Mouse (Mus musculus) hindbrain, embryonic 10.5 days (tissue): ENCODE data around the gene Hic1. TPM values are rescaled to one million over a fixed set of nuclear protein-coding genes. Genes with fewer than 3 reads are reported as not detected.

Experiments used
- DNase-seq: peaks from one replicate; pipeline ENCODE4 v3.0.0-alpha.2; 2017; ENCODE audit warnings: low spot score
- H3K27ac ChIP-seq: fragments of 300-500 bp; sonication (generic); 2 replicates; pipeline ENCODE4 v1.5.1; 2016; ENCODE audit warnings: mild to moderate bottlenecking, moderate library complexity
- H3K27me3 ChIP-seq: fragments of 300-500 bp; sonication (generic); 2 replicates; pipeline ENCODE4 v1.6.1; 2016; ENCODE audit warnings: mild to moderate bottlenecking; ENCODE audit not compliant: poor library complexity, insufficient read depth, severe bottlenecking
- H3K36me3 ChIP-seq: fragments of 300-500 bp; sonication (generic); 2 replicates; pipeline ENCODE4 v1.6.1; 2016; ENCODE audit warnings: mild to moderate bottlenecking, moderate library complexity
- H3K4me1 ChIP-seq: fragments of 300-500 bp; sonication (generic); replicated peaks from 2 replicates; pipeline ENCODE4 v1.6.1; 2016; ENCODE audit warnings: mild to moderate bottlenecking
- H3K4me3 ChIP-seq: fragments of 300-500 bp; sonication (generic); 2 replicates; pipeline ENCODE4 v1.5.1; 2016; ENCODE audit warnings: mild to moderate bottlenecking, moderate library complexity
- H3K9me3 ChIP-seq: fragments of 300-500 bp; sonication (generic); 2 replicates; pipeline ENCODE4 v1.6.1; 2016; ENCODE audit warnings: mild to moderate bottlenecking, moderate library complexity
- WGBS: fragments of 180-500 bp; shearing (Covaris S2); methylation state at CpG from one replicate; pipeline ENCODE4 v1.1.7; 2016; 5-methylcytosine and 5-hydroxymethylcytosine counted together
- polyA plus RNA-seq: library from polyadenylated mRNA; unstranded; fragments of >200 nt; fragmentation: Nextera tagmentation; extraction: Ambion mirVana; gene quantifications from 2 replicates; pipeline ENCODE4 v1.2.1, GENCODE M21; 2016

The Hic1 gene
- polyA plus RNA-seq, 1 experiment from 2014 or later: 0.52 TPM

- Histone ChIP-seq H3K4me1 (peaks cover 86% of the 10 kb centered on the region), H3K27ac (no peak overlapping the region), H3K9me3 (no peaks in the 10 kb centered on the region), H3K27me3 (peaks cover 92% of the 10 kb centered on the region), H3K36me3 (no peaks in the 10 kb centered on the region), H3K4me3 (peak overlapping the region; percentile 54)
- WGBS: under 1% methylated on average over 38 of the region's 38 CpGs
- DNase-seq: peak; percentile 91
Observed at GRCm38 (mm10) chr11:75170136-75170751, 925 bp upstream of the Hic1 start.

- under 1% methylated on average over 83 of the region's 83 CpGs for WGBS
- Histone ChIP-seq H3K36me3 (peaks cover 5% of the 10 kb centered on the region; the same call in 1 of the 2 replicates), H3K4me1 (peaks cover 86% of the 10 kb centered on the region), H3K27me3 (peaks cover 96% of the 10 kb centered on the region), H3K9me3 (no peaks in the 10 kb centered on the region), H3K4me3 (peak overlapping the region; percentile 57), H3K27ac (peak overlapping the region; percentile 76)
- peak; percentile 84 for DNase-seq
Observed at GRCm38 (mm10) chr11:75168590-75169361, 543 bp downstream of the Hic1 start.

- Histone ChIP-seq H3K9me3 (no peaks in the 10 kb centered on the region), H3K36me3 (peaks cover 13% of the 10 kb centered on the region), H3K27me3 (peaks cover 100% of the 10 kb centered on the region), H3K4me3 (peak overlapping the region; percentile 57), H3K4me1 (peaks cover 81% of the 10 kb centered on the region), H3K27ac (peak overlapping the region; percentile 76)
- DNase-seq: no peak
- 2% methylated on average over 58 of the region's 63 CpGs for WGBS
Observed at GRCm38 (mm10) chr11:75167643-75168589, 1.4 kb downstream of the Hic1 start.

GRCm38 (mm10) chr11:75166861-75167642 is 2.3 kb downstream of the Hic1 start:
- DNase-seq: peak; percentile 59
- Histone ChIP-seq H3K9me3 (no peaks in the 10 kb centered on the region), H3K27ac (no peak overlapping the region), H3K27me3 (peaks cover 98% of the 10 kb centered on the region), H3K36me3 (peaks cover 22% of the 10 kb centered on the region), H3K4me1 (peaks cover 73% of the 10 kb centered on the region), H3K4me3 (peak overlapping the region; percentile 57)
- 2% methylated on average over 68 of the region's 68 CpGs for WGBS

GRCm38 (mm10) chr11:75166193-75166842 is 3.0 kb downstream of the Hic1 start:
- DNase-seq: no peak
- peaks cover 28% of the 10 kb centered on the region for H3K36me3 ChIP-seq
- H3K4me3 ChIP-seq: peak overlapping the region; percentile 57
- no peak overlapping the region for H3K27ac ChIP-seq
- peaks cover 65% of the 10 kb centered on the region for H3K4me1 ChIP-seq
- H3K27me3 ChIP-seq: peaks cover 91% of the 10 kb centered on the region
- 5% methylated on average over 55 of the region's 55 CpGs for WGBS
- no peaks in the 10 kb centered on the region for H3K9me3 ChIP-seq

- Histone ChIP-seq H3K36me3 (peaks cover 34% of the 10 kb centered on the region), H3K4me1 (peaks cover 62% of the 10 kb centered on the region), H3K4me3 (peak overlapping the region; percentile 57), H3K27me3 (peaks cover 84% of the 10 kb centered on the region), H3K27ac (peak overlapping the region; percentile 23; the same call in 1 of the 2 replicates), H3K9me3 (no peaks in the 10 kb centered on the region)
- WGBS: 4% methylated on average over 54 of the region's 54 CpGs
- DNase-seq: peak; percentile 67
Observed at GRCm38 (mm10) chr11:75165441-75166192, 3.7 kb downstream of the Hic1 start.

GRCm38 (mm10) chr11:75164750-75165149 is 4.6 kb downstream of the Hic1 start:
- no peaks in the 10 kb centered on the region for H3K9me3 ChIP-seq
- no peak overlapping the region for H3K4me3 ChIP-seq
- H3K27ac ChIP-seq: no peak overlapping the region
- H3K27me3 ChIP-seq: peaks cover 75% of the 10 kb centered on the region
- 13% methylated on average over 15 of the region's 15 CpGs for WGBS
- no peak for DNase-seq
- peaks cover 43% of the 10 kb centered on the region for H3K36me3 ChIP-seq
- peaks cover 53% of the 10 kb centered on the region for H3K4me1 ChIP-seq

- 72% methylated on average over 2 of the region's 2 CpGs for WGBS
- H3K36me3 ChIP-seq: peaks cover 50% of the 10 kb centered on the region
- no peak overlapping the region for H3K27ac ChIP-seq
Observed at GRCm38 (mm10) chr11:75164051-75164450, 5.3 kb downstream of the Hic1 start.

GRCm38 (mm10) chr11:75163379-75163778 is 5.9 kb downstream of the Hic1 start:
- Histone ChIP-seq H3K36me3 (peaks cover 57% of the 10 kb centered on the region), H3K9me3 (no peaks in the 10 kb centered on the region)
- DNase-seq: no peak

More at GRCm38 (mm10) chr11:75164051-75164450, 5.3 kb downstream of the Hic1 start:
- H3K27me3 ChIP-seq: peaks cover 68% of the 10 kb centered on the region
- peaks cover 47% of the 10 kb centered on the region for H3K4me1 ChIP-seq
- no peak overlapping the region for H3K4me3 ChIP-seq
- no peak for DNase-seq
- no peaks in the 10 kb centered on the region for H3K9me3 ChIP-seq

GRCm38 (mm10) chr11:75162591-75163080 is 6.7 kb downstream of the Hic1 start:
- H3K4me3 ChIP-seq: no peak overlapping the region
- DNase-seq: no peak
- H3K4me1 ChIP-seq: peaks cover 43% of the 10 kb centered on the region
- WGBS: 93% methylated on average over 12 of the region's 12 CpGs
- no peaks in the 10 kb centered on the region for H3K9me3 ChIP-seq
- H3K36me3 ChIP-seq: peaks cover 64% of the 10 kb centered on the region
- H3K27ac ChIP-seq: no peak overlapping the region
- H3K27me3 ChIP-seq: peaks cover 54% of the 10 kb centered on the region

More at GRCm38 (mm10) chr11:75163379-75163778, 5.9 kb downstream of the Hic1 start:
- Histone ChIP-seq H3K27me3 (peaks cover 62% of the 10 kb centered on the region), H3K27ac (no peak overlapping the region), H3K4me3 (no peak overlapping the region), H3K4me1 (peaks cover 43% of the 10 kb centered on the region)
- WGBS: 92% methylated on average over 6 of the region's 6 CpGs
